Mouse (Mus musculus) heart, adult 18-20 months (tissue): ENCODE data around the gene Notch1. TPM values are rescaled to one million over a fixed set of nuclear protein-coding genes. Genes with fewer than 3 reads are reported as not detected.

Experiments used
- DNase-seq, 2 experiments: peaks; one replicate each; pipeline ENCODE4 v3.0.0; 2021 to 2022; ENCODE audit warnings: mixed read lengths in 1 of 2
- total RNA-seq, 2 experiments: library from RNA; stranded (reverse); gene quantifications; 2 replicates each; pipeline ENCODE4 v1.2.3; 2021

Gene Notch1
- total RNA-seq, 2 experiments from 2014 or later: 29.8 to 30.5 TPM

DNA sequence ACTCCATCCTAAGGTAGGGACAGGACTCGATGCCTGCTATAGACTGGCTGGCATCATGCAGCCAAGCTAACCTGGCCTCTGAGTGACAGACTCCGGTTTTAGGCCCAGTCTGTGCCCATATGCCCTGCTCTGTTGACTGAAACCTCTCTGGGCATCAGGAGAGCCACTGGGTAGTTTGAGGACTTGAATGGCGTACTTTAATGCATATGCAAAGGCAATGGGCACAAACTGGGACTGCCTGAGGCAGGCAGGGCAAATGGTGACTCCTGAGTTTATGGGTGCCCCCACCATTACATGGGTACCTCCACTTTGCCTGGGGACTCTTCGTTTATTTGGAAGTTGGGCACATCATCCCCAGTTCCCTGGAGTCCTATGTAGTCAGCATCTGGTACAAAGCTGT lies 69.8 kb downstream of the Notch1 start:
- DNase-seq: no peak

DNA sequence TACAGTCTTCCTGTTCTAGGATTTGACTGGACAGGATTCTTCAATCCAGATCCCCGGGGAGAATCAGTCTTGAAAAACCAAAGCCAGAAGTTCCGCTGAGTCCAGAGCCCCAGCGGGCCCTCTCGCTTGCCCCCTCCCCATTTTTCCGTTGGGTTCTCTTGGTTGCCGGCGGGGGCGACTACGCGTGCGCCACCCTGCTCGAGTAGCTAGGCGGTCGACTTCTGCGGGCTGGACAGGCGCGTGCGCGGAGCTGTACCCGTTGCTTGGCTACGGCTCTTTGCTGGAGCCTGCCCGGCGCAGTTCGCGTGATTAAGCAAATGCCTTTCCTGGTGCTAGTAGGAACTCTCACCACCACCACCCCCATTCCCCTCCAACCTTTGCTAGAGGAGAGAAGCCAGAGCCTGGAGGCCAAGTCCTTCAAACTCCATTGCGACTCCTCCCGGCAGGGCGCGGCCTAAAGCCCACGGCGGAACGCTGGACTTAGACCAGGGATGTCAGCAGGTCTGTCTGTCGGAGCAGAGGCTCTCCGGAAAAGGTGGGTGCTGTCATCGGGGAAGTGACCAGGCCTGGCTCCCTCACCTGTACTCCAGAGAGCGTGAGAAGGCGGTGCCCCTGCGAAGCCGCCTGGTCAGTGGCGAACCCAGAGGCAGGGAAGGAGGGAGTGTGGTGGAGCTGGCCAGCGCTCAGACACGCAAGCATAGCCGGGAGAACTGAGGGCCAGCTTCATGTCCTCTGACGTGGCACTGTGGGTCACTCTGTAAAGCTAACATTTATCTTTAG lies 70.6 kb downstream of the Notch1 start:
- peak in 1 of 2 experiments; percentile 96 for DNase-seq

DNA sequence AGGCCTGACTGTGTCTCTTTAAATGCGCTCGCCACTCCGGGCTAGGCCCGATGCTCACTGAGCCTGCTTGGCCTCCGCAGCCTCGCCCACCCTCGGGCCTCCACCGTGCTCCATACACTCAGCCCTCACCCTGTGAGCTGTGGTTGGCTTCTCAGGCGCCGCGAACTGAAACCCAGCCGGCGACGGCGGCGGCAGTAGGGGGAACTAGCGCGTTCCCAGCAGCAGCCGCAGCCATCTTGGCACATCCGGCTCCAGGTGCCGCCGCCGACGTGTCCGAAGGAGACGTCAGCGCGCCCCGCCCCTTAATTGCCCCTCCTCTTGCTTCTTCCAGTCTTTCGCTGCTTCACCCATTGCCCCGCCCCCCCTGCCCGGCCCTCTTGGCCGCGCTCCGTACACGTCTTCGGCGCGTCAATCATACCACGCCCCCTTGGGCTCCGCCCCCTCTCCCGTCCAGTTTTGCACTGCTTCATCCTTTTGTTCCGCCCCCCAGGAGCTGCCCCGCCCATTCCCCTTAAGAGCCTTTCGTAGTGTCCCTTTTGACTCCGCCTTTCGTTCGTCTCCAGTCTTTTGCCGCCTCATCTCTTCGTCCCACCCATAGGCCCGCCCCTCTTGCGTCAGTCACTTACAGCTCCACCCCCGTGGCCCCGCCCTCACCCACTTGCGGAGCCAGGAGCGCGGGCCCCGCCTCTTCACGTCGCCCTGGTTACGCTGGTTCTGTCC lies 71.4 kb downstream of the Notch1 start, which contains the start of gene Sec16a:
Gene Sec16a, minus strand, starts transcription at position 271 of the 720 bp plus-strand sequence.
- peak; percentile 100 for DNase-seq

DNA sequence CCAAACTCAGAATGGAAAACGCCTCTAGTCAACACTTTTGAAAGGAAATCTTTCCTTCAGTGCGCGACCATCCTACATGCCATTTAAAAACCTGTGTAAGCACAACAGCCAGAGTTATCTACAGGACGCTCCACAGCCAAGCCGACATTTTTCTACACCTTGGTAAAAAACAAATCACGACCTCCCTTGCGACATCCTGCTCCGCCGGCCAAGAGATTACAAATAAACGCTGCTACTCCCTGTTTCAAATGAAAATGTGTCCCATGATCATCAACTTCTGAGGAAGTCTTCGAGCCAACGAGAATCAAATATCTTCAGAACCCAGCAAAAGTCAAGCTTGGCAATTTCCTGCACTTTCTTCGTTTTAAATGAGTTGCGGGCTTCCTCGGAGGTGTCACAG lies 72.1 kb downstream of the Notch1 start:
- no peak for DNase-seq

DNA sequence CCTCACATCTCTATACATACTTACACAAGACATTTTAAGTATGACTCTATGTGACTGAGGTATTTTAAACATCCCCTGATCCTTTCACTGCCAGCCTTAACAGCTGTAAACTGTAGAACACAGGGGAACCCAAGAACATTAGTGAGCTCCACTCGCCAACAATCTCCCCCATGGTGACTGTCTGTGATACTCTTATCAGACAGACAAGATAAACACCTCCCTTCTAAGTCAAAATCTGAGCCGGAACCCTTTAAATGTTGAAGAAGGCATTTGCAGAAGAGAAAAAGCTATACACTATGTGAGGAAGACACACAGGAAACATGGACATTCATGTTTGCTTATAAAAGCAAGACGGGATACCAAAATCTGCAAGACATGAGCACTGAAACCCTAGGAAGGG lies 72.6 kb downstream of the Notch1 start:
- DNase-seq: no peak

DNA sequence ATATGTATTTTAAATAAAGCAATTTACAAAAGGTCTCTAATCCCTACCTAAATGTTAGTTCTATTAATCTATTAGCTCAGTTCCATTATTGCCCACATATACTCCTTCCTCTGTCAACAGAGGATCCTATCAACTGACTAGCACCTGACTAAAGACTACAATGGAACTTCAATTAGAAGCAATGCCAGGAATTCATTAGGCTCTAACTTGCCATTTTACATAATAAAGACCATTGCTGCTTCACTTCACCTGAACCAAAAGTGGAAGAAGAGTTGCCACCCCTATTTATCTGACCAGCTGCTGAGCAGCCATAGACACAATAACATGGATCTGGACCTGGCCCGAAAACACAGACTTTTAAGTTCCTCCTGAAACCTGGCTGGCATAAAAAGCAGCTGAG lies 73.6 kb downstream of the Notch1 start:
- no peak for DNase-seq

DNA sequence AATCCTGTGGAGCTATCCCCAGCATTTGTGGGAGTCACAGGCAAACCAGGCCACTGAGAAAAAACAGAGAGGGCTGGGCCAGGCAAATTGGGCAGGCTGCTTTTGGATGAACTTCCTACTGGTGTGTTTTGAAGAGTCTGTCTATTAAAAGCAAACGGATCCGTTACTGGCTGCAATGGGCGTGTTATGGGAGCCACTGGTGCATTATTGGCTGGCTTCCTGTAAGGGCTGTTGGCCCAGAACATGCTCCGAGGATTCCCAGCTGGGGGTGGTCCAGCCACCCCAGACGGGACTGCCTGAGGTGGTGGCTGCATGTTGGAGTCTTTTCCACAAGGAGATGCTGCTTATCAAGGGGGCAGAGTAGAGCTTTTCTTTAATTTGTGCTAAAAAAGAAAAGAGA lies 74.8 kb downstream of the Notch1 start:
- peak; percentile 50 to 53 for DNase-seq

DNA sequence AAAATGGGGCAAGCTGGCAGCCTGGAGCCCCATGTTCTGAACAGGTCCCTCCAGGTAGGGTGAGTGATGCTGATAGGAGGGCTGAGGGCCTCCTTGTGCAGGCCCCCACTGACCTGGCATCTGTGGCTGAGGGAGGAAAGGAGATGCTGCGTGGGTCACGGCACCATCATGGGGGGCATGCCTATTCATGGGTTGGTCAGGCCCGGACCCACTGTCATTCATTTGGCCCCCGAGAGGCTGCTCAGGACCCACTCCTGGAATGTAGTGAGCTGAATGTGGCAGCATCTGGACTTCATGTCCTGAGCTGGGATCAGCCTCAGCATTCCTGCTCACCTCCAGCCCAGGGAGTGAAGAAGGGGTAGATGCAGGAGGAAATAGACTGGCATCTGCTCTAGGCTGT lies 75.2 kb downstream of the Notch1 start:
- no peak for DNase-seq

DNA sequence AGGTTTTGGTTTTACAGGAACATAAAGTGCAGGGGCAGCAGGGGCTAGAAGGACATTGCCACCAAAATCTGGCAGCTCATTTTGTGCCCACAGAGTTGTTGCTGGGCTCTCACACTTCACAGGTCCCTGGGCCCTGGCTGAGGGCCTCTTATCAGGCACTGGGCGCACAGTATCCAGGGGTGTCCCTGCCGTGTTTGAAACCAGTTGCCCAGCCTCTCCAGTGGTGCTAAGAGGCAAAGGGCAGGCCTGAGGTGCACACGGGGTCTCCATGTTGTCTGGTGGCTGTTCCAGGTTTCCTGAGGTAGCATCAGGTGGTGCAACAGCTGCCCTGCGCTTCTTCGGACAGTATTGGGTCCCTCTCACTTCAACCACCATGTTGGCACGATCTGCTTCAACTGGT lies 76.8 kb downstream of the Notch1 start:
- DNase-seq: no peak

DNA sequence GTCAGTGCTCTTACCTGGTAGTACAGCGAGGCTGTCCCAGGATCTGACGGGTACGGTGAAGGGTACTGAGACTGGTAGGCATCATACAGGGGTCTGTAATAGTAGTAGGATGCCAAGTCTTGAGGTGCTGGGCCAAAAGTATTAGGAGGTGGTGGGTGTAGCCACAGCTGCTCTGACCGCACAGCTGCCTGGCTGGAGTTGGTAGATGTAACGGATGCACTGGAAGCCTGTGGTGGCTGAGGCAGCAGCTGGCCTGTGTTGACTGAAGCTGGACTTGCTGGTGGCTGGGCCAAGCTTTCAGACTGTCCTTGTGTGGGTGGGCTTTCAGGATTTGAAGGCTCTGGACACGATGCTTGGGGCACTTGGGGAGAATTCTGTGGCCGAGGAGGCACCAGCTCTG lies 78.1 kb downstream of the Notch1 start:
- no peak for DNase-seq

DNA sequence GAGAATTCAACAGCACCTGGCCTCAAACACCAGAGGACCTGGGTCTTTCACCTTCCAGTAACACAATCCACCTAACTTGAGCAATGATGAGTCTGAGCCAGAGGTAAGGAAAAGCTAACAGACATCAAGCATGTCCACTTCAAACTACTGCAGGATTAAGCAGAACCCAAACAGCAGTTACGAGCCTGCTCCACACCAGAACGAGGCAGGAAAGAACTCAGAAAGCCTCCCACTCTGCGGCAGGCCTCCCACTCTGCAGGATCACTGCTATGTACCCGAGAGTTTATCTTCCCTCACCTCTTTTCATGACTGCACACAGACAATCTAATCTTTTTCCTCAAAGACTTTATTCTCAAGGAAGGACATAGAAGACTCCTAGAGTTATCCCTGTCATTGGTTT lies 79.2 kb downstream of the Notch1 start:
- DNase-seq: no peak

DNA sequence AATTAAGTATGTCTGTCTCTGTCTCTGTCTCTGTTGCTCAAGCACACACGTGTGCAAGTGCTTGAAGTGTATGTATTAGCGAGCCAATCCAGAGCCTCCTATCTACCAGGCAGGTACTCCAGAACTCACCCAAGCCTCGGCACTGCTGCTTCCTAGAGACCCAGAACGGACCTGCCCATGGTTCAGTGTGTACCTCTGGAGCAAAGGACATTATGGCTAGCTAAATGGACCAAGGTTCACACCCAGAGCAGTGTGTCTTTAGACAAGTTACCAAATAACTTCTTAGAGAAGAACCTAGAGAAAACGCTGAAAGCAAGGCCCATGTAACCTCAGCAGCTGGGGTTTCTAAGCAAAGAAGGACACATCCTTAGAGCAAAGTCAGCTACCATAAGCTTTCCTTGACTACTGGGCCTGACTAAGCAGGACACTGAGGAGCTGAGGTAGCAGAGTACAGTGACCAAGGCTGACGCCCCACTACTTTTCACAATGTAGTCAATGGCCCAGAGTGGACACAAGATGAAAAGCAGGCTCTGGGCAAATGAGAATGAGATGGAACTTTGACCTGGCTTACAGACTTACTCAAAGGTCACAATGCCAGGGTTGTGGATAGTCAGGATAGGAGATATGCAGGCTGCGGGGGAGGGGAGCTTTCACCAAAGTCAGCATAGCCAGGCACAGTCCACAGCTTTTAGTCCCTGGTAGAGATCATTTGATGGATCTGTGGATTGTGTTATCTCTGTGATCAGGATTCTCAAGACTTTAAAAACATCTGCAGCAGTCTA lies 81.5 kb downstream of the Notch1 start:
- DNase-seq: no peak

DNA sequence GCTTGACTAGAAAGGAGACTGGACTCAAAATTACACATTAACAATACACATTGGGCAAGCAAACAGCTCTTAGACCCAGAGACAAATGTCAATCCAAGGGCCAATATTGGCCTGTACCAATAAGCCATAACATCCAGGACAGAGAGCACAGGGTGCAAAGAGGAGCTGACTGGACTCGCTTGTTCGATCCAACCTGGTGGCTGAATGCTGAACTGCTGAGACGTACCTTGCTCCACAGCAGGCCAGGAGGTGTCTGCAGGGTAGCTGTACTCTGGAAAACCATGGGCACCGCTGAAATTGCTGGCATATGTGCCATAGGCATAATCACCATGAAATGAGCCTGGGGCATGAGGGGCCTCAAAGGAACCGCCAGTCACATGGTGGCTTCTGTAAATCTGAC lies 86.6 kb downstream of the Notch1 start:
- DNase-seq: no peak

DNA sequence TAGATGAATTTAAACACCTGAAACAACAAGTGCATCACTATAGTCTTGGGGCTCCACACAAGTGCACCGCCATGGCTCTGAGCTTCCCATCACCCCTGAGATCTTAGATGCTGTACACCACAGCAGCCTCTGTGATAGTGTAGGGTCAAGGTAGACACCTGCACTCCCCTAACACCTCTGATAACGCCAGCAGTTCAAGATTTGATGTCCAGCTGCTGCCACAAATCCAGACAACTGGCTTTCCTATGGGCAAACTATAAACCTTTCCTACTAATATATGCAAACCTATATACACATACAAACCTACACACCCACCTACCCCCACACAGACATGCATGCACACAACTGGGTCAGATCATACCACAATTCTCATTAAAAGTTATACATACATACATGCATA lies 91.9 kb downstream of the Notch1 start:
- no peak for DNase-seq

DNA sequence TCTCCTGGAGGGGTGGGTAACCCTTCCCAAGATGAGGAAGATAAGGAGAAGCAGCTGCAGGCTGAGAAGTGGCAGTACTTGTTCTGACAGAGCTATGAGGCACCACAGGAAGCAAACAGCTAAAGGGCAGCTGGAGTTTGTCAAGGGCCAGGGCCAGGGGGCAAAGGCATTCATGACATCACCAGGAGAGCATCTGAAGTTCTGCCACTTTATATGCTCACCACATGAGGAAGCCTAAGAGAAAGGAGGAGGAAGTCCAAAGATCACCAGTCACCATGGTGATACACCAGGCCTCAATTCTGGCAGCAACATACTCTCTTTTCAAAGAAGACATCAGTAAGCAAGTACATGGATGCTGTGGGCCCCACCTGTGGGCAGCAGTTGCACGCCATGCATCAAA lies 93.4 kb downstream of the Notch1 start:
- no peak for DNase-seq

DNA sequence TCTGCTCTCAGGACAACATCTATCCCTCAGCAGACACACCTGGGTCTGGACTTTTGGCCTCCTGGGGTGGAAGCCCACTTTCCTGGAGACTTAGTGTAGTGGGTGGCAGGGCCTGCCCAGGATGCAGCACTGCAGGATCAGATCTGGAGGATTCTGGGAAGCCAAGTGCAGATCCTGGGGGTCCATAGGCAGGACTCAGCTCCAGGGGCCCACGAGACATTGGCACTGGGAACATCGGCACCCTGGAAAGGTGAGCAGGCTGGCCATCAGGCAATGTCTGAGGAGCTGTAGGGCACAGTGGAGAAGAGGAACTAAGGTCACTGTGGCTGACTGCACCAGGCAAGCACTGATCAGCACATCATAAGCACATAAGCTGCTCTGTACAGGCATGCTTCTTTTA lies 94.5 kb downstream of the Notch1 start:
- no peak for DNase-seq

DNA sequence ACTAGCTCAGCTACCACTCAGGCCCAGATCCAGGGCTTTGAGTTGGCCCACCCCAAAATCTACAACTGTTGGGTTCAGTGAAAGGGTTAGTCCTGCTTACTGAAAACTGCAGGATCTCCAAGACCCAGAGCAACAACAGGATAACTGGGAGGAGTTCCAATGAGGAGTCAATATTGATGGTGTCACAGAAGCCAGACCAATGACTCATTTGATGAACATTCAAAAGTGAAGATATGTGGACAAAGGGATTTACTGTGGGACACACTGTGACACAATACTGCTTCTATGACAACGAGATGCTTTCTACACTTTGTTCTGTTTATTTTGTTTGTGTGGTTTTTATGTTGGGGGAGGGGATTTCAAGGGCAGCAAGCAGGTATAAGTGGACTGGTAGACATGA lies 98.3 kb downstream of the Notch1 start:
- no peak for DNase-seq

DNA sequence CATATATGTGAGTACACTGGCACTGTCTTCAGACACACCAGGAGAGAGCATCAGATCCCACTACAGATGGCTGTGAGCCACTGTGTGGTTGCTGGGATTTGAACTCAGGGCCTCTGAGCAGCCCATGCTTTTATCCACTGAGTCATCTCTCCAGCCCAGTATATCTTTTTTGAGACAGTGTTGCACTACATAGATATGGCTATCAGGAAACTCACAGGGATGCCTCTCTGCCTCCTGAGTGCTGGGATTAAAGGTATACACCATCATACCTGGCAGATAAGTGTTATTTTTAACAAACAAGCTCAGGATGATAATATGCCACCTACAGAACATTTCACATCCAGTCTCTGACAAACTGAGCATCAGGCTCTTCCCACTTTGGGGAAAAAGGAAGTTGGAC lies 99.4 kb downstream of the Notch1 start:
- DNase-seq: no peak

DNA sequence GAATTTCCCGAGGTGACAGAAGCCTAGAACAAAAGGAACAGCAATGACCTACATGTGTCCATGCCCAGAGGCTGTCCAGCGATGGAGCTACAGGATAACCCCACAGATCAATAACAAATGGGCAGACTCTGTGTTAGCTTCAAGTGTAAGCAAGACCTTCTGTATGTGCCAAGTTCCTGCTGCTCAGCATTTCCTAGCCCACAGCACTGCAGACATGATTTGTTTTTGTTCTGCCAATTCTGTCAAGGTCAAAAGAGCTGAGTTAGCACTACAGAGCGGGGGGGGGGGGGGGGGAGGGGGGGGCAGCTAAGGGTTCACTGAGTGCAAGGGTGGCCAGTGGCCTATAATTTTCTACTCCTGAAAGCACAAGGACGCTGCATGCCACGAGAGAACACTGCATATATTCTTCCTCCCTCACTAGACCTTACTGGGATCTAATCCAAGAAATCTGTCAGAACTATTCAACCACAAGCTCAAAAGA lies 105.5 kb downstream of the Notch1 start:
- no peak for DNase-seq

DNA sequence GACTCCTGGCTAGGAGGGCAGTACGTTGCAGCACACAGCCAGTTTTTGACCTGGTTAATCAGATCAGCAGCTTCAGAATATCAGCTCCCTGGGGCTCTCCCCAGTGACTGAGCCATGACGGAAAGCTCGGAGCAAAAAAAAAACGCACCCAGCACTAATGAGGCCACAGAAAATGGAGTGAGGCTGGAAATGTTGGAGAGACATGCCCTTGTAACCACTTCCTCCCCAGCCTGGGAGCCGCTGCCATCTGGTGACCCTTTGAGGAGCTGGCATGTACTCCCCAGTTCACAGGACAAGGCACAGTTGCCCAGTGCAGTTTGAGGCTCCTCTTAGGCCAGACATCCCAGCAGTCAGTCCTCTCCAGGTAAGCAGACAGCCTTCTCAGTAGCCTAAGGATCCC lies 106.4 kb downstream of the Notch1 start:
- DNase-seq: no peak

DNA sequence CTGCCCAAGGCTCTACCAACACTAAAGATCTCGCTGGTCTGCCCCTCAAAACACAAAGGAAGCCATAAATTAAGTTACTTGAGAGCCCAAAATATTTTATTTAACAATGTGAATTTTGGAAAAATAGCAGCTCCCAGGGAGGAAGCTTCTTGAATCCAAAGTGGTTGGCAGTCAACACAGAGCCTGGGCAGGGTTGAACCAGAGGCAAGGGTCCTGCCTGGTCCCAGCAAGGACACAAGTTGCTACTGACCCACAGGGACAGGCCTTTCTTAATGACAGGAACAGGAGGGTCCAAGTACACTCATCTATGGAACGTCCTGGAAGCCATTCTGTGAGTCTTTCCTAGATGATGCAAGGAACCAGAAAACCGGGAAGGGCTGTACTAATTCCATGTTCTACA lies 107.1 kb downstream of the Notch1 start:
- no peak for DNase-seq

DNA sequence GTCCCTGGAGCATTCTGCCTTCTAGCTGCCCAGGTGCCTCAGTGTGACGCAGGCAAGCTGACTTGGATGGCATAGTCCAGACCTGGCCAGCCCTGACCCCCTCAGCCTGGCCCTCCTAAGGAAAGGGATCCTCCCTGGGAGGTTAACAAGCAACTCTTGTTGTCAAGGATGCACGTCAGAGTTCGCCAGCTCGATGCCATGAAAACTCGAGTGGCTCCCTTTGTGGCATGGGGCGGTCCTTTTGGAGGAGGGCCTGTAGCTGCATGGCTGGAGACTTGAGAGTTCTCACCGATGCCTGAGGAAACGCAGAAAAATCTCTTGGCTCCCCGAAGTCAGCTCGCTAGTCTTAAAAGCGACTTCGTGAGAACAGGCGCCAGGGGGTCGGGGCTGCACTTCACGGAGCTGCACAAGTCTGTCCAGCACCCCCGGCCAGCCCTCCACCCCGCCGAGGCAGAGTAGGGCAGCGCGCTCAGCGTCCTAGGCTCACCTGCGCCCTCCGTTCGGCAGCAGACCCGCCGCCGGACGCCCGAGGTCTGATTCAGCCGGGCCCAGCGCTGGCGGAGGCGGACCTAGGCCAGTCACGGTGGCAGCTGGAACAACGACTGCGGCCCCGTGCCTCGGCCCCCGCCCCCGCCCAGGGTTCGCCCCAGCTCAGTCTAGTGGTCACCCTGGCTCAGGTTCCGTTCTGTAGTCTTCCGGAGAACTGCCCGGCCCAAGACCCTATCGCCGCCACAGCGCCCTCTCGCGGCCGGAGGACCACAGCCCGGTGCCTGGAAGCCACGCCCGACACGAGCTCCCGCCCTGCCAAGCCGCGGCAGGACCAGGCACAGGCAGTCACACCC lies 107.7 kb downstream of the Notch1 start, which contains the start of gene Inpp5e:
Gene Inpp5e, minus strand, starts transcription at position 689 of the 842 bp plus-strand sequence.
- peak; percentile 97 to 99 for DNase-seq
